Comparison of ENCODE assay signal across 18 mouse cellular contexts in genomic region chr13:55183382-55183781, GRCm38 (mm10). TPM values are rescaled to one million over a fixed set of nuclear protein-coding genes. Genes with fewer than 3 reads are reported as not detected.
DNase-seq lines count a peak whose midpoint lies in the region; ATAC-seq and TF ChIP-seq lines count a peak whose summit lies in the region.
"Had no signal": no experiment of that assay in that cellular context is flagged by ENCODE, and none has a peak within 500 bp of the region (broad histone marks: within the 10 kb centered on the region; RNA-seq: fewer than 3 reads in every experiment).

No protein-coding gene starts in this region.

- WGBS in liver, adult 2 months: 39% methylated on average over 6 of the region's 6 CpGs
- 76% methylated on average over 6 of the region's 6 CpGs for WGBS in liver, embryonic 11.5 days

- peaks cover 2% of the 10 kb centered on the region for H3K4me1 ChIP-seq in liver, adult 2 months (ENCODE audit: control insufficient read depth, insufficient read depth, low read length)
- no peaks in the 10 kb centered on the region for H3K4me1 ChIP-seq in liver, embryonic 11.5 days (replicated peaks; ENCODE audit: control insufficient read depth, insufficient read depth, low read length)

- no peak for TF ChIP-seq POLR2A in liver, adult 2 months (IDR thresholded peaks at IDR 0.05; ENCODE audit: extremely low read depth, insufficient read depth, low read length)

- no peak for TF ChIP-seq CTCF in liver, adult 2 months (IDR thresholded peaks at IDR 0.05; ENCODE audit: low read depth, low read length)

- no peak for ATAC-seq in liver, embryonic 11.5 days (replicated peaks; ENCODE audit: low FRiP score)
- ATAC-seq in megakaryocyte-erythroid progenitor cell, adult 5-6 weeks (replicated peaks; ENCODE audit: low FRiP score, low TSS enrichment, poor library complexity, severe bottlenecking): 0 out of 2 replicates have a peak, but pooled peaks have one; percentile 36

- peak; percentile 93 for DNase-seq in liver, adult 2 months (ENCODE audit: extremely low read depth, low read depth, low spot score)
- no peak for DNase-seq in liver, embryonic 11.5 days (ENCODE audit: low spot score)
- peak; percentile 9 for DNase-seq in Muller cell, postnatal 12 days (ENCODE audit: inconsistent ontology term)
- peak; percentile 14 for DNase-seq in c-Kit-positive CD71-positive TER-119-negative erythroid progenitor cells, embryonic 14.5 days (ENCODE audit: low read depth)
- DNase-seq in left cerebral cortex, adult 18-20 months (ENCODE audit: low spot score in 2 of 2): no peak
- no peak for DNase-seq in heart, adult 9 months (ENCODE audit: low spot score in 2 of 2)
- no peak for DNase-seq in embryo, embryonic 10.5 days (ENCODE audit: low spot score)
- DNase-seq: right cerebral cortex, postnatal 4 days; thymus, postnatal 14 days had no signal

- no peaks in the 10 kb centered on the region for H3K36me3 ChIP-seq in liver, adult 2 months (ENCODE audit: control insufficient read depth, insufficient read depth, low read length)
- no peaks in the 10 kb centered on the region for H3K36me3 ChIP-seq in liver, embryonic 11.5 days (ENCODE audit: control insufficient read depth, insufficient read depth, low read length)
- H3K36me3 ChIP-seq: forebrain, embryonic 10.5 days; midbrain, embryonic 15.5 days had no signal

- no peaks in the 10 kb centered on the region for H3K79me2 ChIP-seq in liver, adult 2 months (ENCODE audit: control insufficient read depth, insufficient read depth, low read length)

- H3K4me2 ChIP-seq in liver, embryonic 11.5 days: no peak overlapping the region

- peak overlapping the region; percentile 31; the same call in 1 of the 2 replicates for H3K27ac ChIP-seq in liver, adult 2 months (replicated peaks; ENCODE audit: insufficient read depth, low read depth, low read length)
- no peak overlapping the region for H3K27ac ChIP-seq in liver, embryonic 11.5 days (ENCODE audit: low read depth, low read length)
- H3K27ac ChIP-seq: forebrain, embryonic 10.5 days had no signal

- no peaks in the 10 kb centered on the region for H3K27me3 ChIP-seq in liver, adult 2 months (ENCODE audit: control insufficient read depth, insufficient read depth, low read length)
- no peaks in the 10 kb centered on the region for H3K27me3 ChIP-seq in liver, embryonic 11.5 days (replicated peaks; ENCODE audit: control insufficient read depth, insufficient read depth, low read length)
- H3K27me3 ChIP-seq: midbrain, embryonic 15.5 days had no signal

- H3K9ac ChIP-seq in liver, adult 2 months (ENCODE audit: low read depth, low read length): no peak overlapping the region
- H3K9ac ChIP-seq in liver, embryonic 11.5 days (ENCODE audit: low read depth, low read length): no peak overlapping the region
- H3K9ac ChIP-seq: midbrain, embryonic 15.5 days had no signal

- H3K9me3 ChIP-seq in liver, embryonic 11.5 days (ENCODE audit: control insufficient read depth, low read length): peaks cover 3% of the 10 kb centered on the region; the same call in 1 of the 2 replicates
- H3K9me3 ChIP-seq: forebrain, embryonic 10.5 days; midbrain, embryonic 15.5 days had no signal

- H3K4me3 ChIP-seq in liver, adult 2 months (ENCODE audit: insufficient read depth, low read depth, low read length): no peak overlapping the region
- no peak overlapping the region for H3K4me3 ChIP-seq in liver, embryonic 11.5 days (ENCODE audit: low read depth, low read length)
- H3K4me3 ChIP-seq: midbrain, embryonic 15.5 days had no signal

RNA-seq across cellular contexts. Expression of gene Nsd1, which starts 26.2 kb away (rescaled TPM):
- total RNA-seq in liver, adult 2 months (2014; rRNA removed): 45.4 TPM in 2 replicates
- polyA plus RNA-seq in liver, adult 2 months (2012; rRNA removed): 8.0 and 8.9 TPM in 2 replicates
- polyA plus RNA-seq in liver, embryonic 11.5 days (2014; fragmentation: Nextera tagmentation; extraction: Ambion mirVana): 35.5 and 41.3 TPM in 2 replicates
- 99.4 and 139 TPM in 2 replicates for total RNA-seq in megakaryocyte-erythroid progenitor cell, adult 5-6 weeks (2014; fragmentation: Nextera tagmentation)
- 77.3 and 94.1 TPM in 2 replicates for total RNA-seq in megakaryocyte-erythroid progenitor cell, adult 5-6 weeks (2017)
- 100 to 1,000 TPM; 109 to 115 TPM for total RNA-seq in left cerebral cortex, adult 18-20 months (2021)

RNA-seq across cellular contexts. Expression of gene Fgfr4, which starts 30.9 kb away (rescaled TPM):
- total RNA-seq in liver, adult 2 months (2014; rRNA removed): 6.6 and 16.9 TPM in 2 replicates
- 49.9 and 52.4 TPM in 2 replicates for polyA plus RNA-seq in liver, adult 2 months (2012; rRNA removed)
- polyA plus RNA-seq in liver, embryonic 11.5 days (2014; fragmentation: Nextera tagmentation; extraction: Ambion mirVana): 6.8 and 8.0 TPM in 2 replicates
- total RNA-seq in megakaryocyte-erythroid progenitor cell, adult 5-6 weeks (2014; fragmentation: Nextera tagmentation): not detected in 2 replicates
- total RNA-seq in megakaryocyte-erythroid progenitor cell, adult 5-6 weeks (2017): not detected in 2 replicates
- total RNA-seq in left cerebral cortex, adult 18-20 months (2021): under 1 TPM; 0.21 to 0.40 TPM

RNA-seq across cellular contexts. Expression of gene Gm17617, which starts 50.0 kb away (rescaled TPM):
- not detected in 2 replicates for total RNA-seq in liver, adult 2 months (2014; rRNA removed)
- polyA plus RNA-seq in liver, adult 2 months (2012; rRNA removed): not detected in 2 replicates
- polyA plus RNA-seq in liver, embryonic 11.5 days (2014; fragmentation: Nextera tagmentation; extraction: Ambion mirVana): not detected in 2 replicates
- not detected in 2 replicates for total RNA-seq in megakaryocyte-erythroid progenitor cell, adult 5-6 weeks (2014; fragmentation: Nextera tagmentation)
- not detected in 2 replicates for total RNA-seq in megakaryocyte-erythroid progenitor cell, adult 5-6 weeks (2017)
- total RNA-seq in left cerebral cortex, adult 18-20 months (2021): not detected
- total RNA-seq: heart, adult 18-20 months; heart, postnatal 25 days; layer of hippocampus, postnatal 14 days had no signal
- polyA plus RNA-seq: embryonic facial prominence, embryonic 11.5 days; forebrain, embryonic 10.5 days; limb, embryonic 11.5 days; midbrain, embryonic 15.5 days; neural tube, embryonic 11.5 days had no signal

Comparison
In these comparisons a context has a peak if more than half of its experiments do, and no peak if none do; other contexts are left out.
1. DNase-seq: peak in liver, adult 2 months (single experiment), Muller cell, postnatal 12 days (single experiment) and c-Kit-positive CD71-positive TER-119-negative erythroid progenitor cells, embryonic 14.5 days (single experiment); none in liver, embryonic 11.5 days (single experiment), left cerebral cortex, adult 18-20 months (0 of 2), heart, adult 9 months (0 of 2) and embryo, embryonic 10.5 days (single experiment).